Mouse (Mus musculus) cerebellum, adult 2 months (tissue): ENCODE data around the gene Szt2. TPM values are rescaled to one million over a fixed set of nuclear protein-coding genes. Genes with fewer than 3 reads are reported as not detected.

ENCODE experiments used
- DNase-seq, 2 experiments: peaks; one replicate each; pipeline ENCODE4 v3.0.0; 2021
- H3K27ac ChIP-seq: fragments of 200-500 bp; 2 replicates; pipeline ENCODE4 v1.5.1; 2012; ENCODE audit warnings: low read length, control low read depth, inconsistent platforms; ENCODE audit not compliant: insufficient read depth
- H3K27me3 ChIP-seq: fragments of 200-500 bp; 2 replicates; pipeline ENCODE4 v1.6.1; 2012; ENCODE audit warnings: inconsistent platforms, mild to moderate bottlenecking, low read length, moderate library complexity; ENCODE audit not compliant: control insufficient read depth, insufficient read depth
- H3K4me1 ChIP-seq: fragments of 200-500 bp; 2 replicates; pipeline ENCODE4 v1.6.1; 2011; ENCODE audit warnings: low read length; ENCODE audit not compliant: control insufficient read depth, insufficient read depth
- H3K4me3 ChIP-seq: fragments of 200-500 bp; replicated peaks from 2 replicates; pipeline ENCODE3; 2011; ENCODE audit warnings: mild to moderate bottlenecking, low read depth, low read length, control low read depth; ENCODE audit not compliant: insufficient read depth
- CTCF ChIP-seq: fragments of 200-500 bp; IDR thresholded peaks from 2 replicates; pipeline ENCODE4 v1.5.1; 2011; ENCODE audit warnings: low read depth, mild to moderate bottlenecking, control low read depth, low read length, moderate library complexity, borderline replicate concordance; ENCODE audit not compliant: insufficient read depth
- POLR2A ChIP-seq: fragments of 200-500 bp; IDR thresholded peaks from 2 replicates; pipeline ENCODE4 v1.6.1; 2011; ENCODE audit warnings: low read length, control low read depth, borderline replicate concordance; ENCODE audit not compliant: insufficient read depth
- WGBS: fragments of 180-500 bp; shearing (Covaris S2); methylation state at CpG from one replicate; pipeline ENCODE4 v1.1.7; 2018; 5-methylcytosine and 5-hydroxymethylcytosine counted together
- polyA plus RNA-seq: library from polyadenylated mRNA; depleted of rRNA; stranded (reverse); fragments of >200 nt; gene quantifications from 2 replicates; pipeline ENCODE4 v1.2.3, GENCODE M21; 2012

Gene Szt2
- polyA plus RNA-seq, 1 experiment, result 38.0 TPM

DNA sequence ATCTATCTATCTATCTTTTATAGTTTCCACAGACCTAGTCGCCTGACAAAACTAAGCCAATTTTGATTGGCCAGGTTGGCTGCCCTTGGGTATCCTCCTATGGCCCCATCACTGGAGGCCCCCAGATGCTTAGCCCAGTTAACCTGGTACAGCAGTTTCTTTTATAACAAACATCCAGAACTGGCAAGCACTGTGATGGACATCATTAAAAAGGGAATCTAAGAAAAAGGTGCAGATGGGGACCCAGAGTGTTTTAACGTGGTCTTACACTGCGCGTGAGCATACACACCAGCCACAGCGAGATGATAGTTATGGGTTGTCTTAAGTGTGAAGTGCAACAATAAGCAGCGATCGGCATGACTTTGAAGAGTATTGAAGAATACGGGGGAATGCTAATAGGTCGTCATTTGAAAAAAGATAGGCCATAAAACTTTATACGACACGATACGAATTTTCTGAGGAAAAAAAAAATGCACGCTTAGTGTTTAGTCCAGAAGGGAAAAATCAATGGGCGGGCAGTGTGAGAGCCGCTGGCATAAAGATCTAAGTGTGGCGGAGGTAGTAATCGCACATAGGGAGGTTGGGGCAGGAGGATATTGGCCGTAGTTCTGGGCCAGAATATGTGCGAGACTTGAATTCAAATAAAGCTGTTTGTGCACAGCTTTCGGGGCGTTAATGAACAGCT lies 49.7 kb downstream of the Szt2 start:
- Histone ChIP-seq H3K27ac (peak overlapping the region; percentile 37), H3K27me3 (no peaks in the 10 kb centered on the region), H3K4me1 (no peaks in the 10 kb centered on the region), H3K4me3 (peak overlapping the region; percentile 76)
- 10% methylated on average over 21 of the region's 21 CpGs for WGBS
- TF ChIP-seq POLR2A, result no peak
- no peak for TF ChIP-seq CTCF
- no peak for DNase-seq

DNA sequence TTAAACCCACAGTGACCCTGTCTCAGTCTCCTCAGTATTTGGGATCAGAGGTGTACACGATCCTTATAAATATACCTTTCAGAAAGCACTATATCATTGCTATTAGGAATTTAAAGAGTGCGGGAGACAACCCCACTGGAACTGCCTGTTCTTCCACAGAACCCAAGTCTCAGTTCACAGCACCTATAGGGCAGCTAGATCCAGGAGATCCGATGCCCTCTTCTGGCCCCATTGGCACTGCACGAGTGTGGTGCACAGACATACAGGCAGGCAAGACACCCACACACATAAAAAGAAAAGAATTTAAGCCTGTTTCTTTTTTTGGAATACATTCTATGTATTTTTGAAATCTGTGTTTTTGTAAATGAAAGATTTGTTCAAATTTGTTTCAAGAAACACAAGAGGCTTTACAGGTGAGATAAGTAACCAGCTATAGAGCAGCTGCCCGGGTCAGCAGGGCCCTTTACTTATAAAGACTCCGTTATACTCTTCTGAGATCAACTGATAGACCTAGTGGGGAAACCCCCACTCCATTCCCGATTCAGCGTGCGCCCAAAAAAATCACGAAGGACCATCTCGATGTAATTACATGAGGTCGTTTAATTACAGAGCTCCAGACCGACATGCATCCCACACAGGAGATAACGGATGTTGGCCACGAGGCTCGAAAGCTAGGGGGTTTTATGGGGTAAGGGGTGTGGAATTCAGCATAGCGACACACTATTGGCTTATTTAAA lies 50.7 kb downstream of the Szt2 start:
- no peaks in the 10 kb centered on the region for H3K27me3 ChIP-seq
- no peak overlapping the region for H3K27ac ChIP-seq
- H3K4me1 ChIP-seq, result no peaks in the 10 kb centered on the region
- H3K4me3 ChIP-seq, result no peak overlapping the region
- WGBS, result 92% methylated on average over 17 of the region's 17 CpGs
- TF ChIP-seq POLR2A (no peak), CTCF (no peak)
- DNase-seq, result no peak

GRCm38 (mm10) chr4:118357504-118357903 lies 51.6 kb downstream of the Szt2 start:
- Histone ChIP-seq H3K4me3 (no peak overlapping the region), H3K27ac (no peak overlapping the region), H3K4me1 (no peaks in the 10 kb centered on the region), H3K27me3 (no peaks in the 10 kb centered on the region)
- no peak for TF ChIP-seq CTCF
- no peak for TF ChIP-seq POLR2A
- no peak for DNase-seq
- WGBS, result 81% methylated on average over 8 of the region's 8 CpGs

GRCm38 (mm10) chr4:118356738-118357137 lies 52.3 kb downstream of the Szt2 start:
- no peaks in the 10 kb centered on the region for H3K27me3 ChIP-seq
- DNase-seq, result no peak
- 60% methylated on average over 6 of the region's 6 CpGs for WGBS

DNA sequence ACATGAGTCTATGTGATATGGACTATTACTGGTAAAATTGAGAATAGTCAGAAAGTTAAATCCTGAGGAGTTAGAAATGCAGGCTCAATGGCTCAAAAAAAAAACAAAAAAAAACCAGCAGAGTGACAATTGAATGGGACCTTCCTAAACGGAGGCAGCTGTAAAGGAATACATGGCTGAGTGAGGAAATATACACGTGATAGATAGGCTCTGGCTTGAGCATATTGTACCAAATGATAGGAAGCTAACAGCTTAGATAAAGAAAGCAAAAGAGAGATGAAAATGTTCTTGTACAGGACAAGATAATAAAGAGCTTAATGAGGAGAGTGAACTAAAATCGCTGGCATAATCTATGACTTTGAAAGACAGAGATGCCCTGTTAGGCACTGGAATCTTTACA lies 54.8 kb downstream of the Szt2 start:
- 72% methylated on average over 3 of the region's 3 CpGs for WGBS
- TF ChIP-seq POLR2A, result no peak
- TF ChIP-seq CTCF, result no peak
- DNase-seq, result no peak
- H3K27ac ChIP-seq, result no peak overlapping the region
- H3K4me3 ChIP-seq, result no peak overlapping the region
- H3K27me3 ChIP-seq, result no peaks in the 10 kb centered on the region
- no peaks in the 10 kb centered on the region for H3K4me1 ChIP-seq

More at GRCm38 (mm10) chr4:118356738-118357137, 52.3 kb downstream of the Szt2 start:
- Histone ChIP-seq H3K4me3 (no peak overlapping the region), H3K27ac (no peak overlapping the region), H3K4me1 (no peaks in the 10 kb centered on the region)
- no peak for TF ChIP-seq CTCF
- no peak for TF ChIP-seq POLR2A

DNA sequence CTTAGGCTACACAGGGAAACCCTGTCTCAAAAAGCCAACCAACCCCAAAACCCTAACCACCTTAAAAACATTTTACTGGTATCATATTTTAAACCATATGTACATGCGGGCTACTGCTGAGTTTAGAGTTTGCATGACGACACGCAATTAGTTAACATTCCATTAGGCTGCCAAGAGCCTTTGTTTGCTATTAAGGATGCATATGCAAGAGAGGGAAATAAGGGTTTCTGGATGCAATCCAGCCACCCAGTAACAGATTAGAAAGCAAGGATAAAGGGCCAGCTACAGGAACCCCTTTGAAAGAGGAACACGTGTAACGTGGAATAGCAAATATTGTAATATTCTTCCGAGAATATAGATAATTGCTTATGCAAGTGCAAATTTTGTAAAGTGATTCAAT lies 55.4 kb downstream of the Szt2 start:
- TF ChIP-seq POLR2A (no peak), CTCF (no peak)
- no peak for DNase-seq
- H3K4me1 ChIP-seq, result no peaks in the 10 kb centered on the region
- WGBS, result 41% methylated on average over 6 of the region's 6 CpGs
- no peak overlapping the region for H3K4me3 ChIP-seq
- no peaks in the 10 kb centered on the region for H3K27me3 ChIP-seq
- no peak overlapping the region for H3K27ac ChIP-seq

GRCm38 (mm10) chr4:118351828-118352227 lies 57.2 kb downstream of the Szt2 start:
- no peak overlapping the region for H3K27ac ChIP-seq
- DNase-seq, result no peak
- 81% methylated on average over 3 of the region's 3 CpGs for WGBS

GRCm38 (mm10) chr4:118350864-118351263 lies 58.2 kb downstream of the Szt2 start:
- Histone ChIP-seq H3K27me3 (no peaks in the 10 kb centered on the region), H3K27ac (no peak overlapping the region), H3K4me3 (no peak overlapping the region), H3K4me1 (no peaks in the 10 kb centered on the region)
- DNase-seq, result no peak
- 81% methylated on average over 2 of the region's 2 CpGs for WGBS
- no peak for TF ChIP-seq POLR2A
- no peak for TF ChIP-seq CTCF

More at GRCm38 (mm10) chr4:118351828-118352227, 57.2 kb downstream of the Szt2 start:
- Histone ChIP-seq H3K4me3 (no peak overlapping the region), H3K27me3 (no peaks in the 10 kb centered on the region), H3K4me1 (no peaks in the 10 kb centered on the region)
- TF ChIP-seq CTCF (no peak), POLR2A (no peak)
